Mouse (Mus musculus) frontal cortex, postnatal 10 days (tissue): ENCODE results near the gene Gm13119.
"Not testable (repeated sequence)": the region's sequence is repeated elsewhere in the genome, so short reads cannot be mapped to it uniquely, and the experiment has no call there.

ENCODE experiments used
- DNase-seq, 2 experiments: peaks; one replicate each; pipeline ENCODE4 v3.0.0; 2022; ENCODE audit warnings: low spot score in 2 of 2, mixed read lengths in 1 of 2

Gm13119 gene

GRCm38 (mm10) chr4:144357642-144358041 lies at the start of gene Gm13119:
Gene Gm13119 (plus strand): TSS chr4:144357942.
- not testable (repeated sequence) for DNase-seq

- DNase-seq = not testable (repeated sequence)
Observed at GRCm38 (mm10) chr4:144312666-144313460, 44.9 kb upstream of the Gm13119 start.

GRCm38 (mm10) chr4:144329949-144330348 lies 27.8 kb upstream of the Gm13119 start, which contains the start of gene Gm13128:
Gene Gm13128 (plus strand): TSS chr4:144330249.
- not testable (repeated sequence) for DNase-seq

GRCm38 (mm10) chr4:144335856-144336255 lies 21.9 kb upstream of the Gm13119 start:
- not testable (repeated sequence) for DNase-seq

GRCm38 (mm10) chr4:144377911-144378310 lies 20.2 kb downstream of the Gm13119 start, which contains the start of gene Pramef20:
Gene Pramef20 (minus strand): TSS chr4:144377933.
- DNase-seq = no peak

- no peak for DNase-seq
Observed at GRCm38 (mm10) chr4:144396316-144396715, 38.6 kb downstream of the Gm13119 start.

- DNase-seq = no peak
Observed at GRCm38 (mm10) chr4:144402712-144403111, 45.0 kb downstream of the Gm13119 start.

- DNase-seq = no peak
Observed at GRCm38 (mm10) chr4:144404456-144405086, 46.8 kb downstream of the Gm13119 start.

GRCm38 (mm10) chr4:144406261-144406660 lies 48.5 kb downstream of the Gm13119 start:
- DNase-seq = no peak

GRCm38 (mm10) chr4:144408290-144408689 lies 50.5 kb downstream of the Gm13119 start, which contains the start of gene Pramef12:
Gene Pramef12 (minus strand): TSS chr4:144408464.
- DNase-seq = no peak
